Mouse (Mus musculus) mesoderm, embryonic 11.5 days (tissue): ENCODE measurements around the gene Epop.
"Not testable (repeated sequence)": the region's sequence is repeated elsewhere in the genome, so short reads cannot be mapped to it uniquely, and the experiment has no call there.

Experiments used
- DNase-seq: peaks from one replicate; pipeline ENCODE4 v3.0.0-alpha.2; 2012; ENCODE audit warnings: low read depth, low spot score

Epop gene

DNA sequence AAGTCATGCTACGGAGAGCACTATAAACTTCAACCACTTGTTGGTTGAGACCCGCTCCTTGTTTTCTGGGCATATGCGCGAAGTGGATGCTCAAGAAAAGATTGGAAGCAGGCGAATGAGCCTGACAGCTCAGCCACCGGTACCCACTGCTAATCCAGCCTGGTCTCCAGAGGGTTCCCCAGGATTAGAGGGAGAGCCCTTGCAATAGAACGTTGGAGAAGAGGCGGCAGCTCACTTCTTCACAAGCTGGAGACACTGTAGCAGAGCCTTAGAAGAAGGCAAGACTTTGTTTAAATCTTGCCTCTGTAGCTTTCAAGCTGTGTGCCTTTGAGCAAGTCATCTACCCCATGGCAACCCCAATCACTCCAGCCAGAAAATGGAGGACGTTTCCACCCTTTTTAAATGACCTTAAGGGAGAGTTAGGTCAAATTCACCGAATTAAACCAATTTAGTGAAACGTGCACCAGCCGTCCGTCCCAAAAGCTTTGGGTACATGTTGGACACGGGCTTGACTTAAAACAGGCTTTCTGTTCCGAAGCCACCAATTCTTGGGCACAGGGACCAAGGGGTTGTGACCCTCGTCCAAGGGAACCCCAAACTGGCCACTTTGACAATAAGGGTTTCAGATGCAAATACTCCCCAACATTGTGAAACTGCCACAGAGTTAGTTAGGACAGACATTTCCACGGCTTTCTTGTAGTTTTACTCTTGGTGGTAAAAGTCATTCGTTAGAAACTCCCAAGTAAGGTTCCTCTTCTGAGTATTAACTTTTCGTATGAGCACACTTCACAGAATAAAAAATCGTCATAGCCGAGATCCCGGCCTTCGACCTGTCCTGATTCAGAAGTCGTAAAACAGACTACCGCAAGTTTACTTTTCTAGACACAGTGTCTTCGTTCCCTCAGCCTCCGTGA, 31.5 kb upstream of the Epop start:
- no peak for DNase-seq

DNA sequence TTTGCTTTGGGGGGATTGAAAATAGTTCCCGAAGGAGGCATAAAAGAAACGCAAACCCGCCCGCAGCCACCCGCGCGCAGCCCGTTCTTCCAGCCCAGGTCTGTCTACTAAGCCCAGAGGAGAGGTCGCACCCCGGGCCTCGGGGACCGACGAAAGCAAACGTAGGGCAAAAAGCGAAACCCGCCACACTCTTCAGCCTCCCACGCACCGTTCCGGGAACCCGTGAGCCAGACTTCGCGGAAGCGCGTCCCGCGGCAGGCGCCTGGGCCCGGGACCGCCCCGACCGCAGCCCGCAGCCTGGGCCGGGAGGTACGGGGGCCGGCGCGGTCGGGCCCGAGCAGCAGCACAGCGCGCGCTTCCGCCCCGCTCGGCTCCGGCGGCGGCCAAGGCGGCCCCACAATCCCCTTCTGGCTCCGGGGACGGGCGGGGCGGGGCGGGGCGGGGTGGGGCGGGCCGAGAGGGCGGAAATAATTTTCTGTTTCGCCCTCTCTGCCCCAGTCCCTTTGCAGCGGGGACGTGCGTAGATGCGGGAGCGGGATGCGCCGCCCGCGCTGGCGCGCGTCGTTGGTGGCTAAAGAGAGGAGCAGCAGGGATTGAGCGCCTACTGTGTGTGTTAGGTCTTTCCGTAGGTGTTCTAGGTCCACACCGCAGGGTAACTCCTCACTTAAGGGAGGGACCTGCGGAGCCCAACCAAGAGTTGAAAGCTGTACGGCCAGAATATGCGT, 30.6 kb upstream of the Epop start:
- peak; percentile 67 for DNase-seq

DNA sequence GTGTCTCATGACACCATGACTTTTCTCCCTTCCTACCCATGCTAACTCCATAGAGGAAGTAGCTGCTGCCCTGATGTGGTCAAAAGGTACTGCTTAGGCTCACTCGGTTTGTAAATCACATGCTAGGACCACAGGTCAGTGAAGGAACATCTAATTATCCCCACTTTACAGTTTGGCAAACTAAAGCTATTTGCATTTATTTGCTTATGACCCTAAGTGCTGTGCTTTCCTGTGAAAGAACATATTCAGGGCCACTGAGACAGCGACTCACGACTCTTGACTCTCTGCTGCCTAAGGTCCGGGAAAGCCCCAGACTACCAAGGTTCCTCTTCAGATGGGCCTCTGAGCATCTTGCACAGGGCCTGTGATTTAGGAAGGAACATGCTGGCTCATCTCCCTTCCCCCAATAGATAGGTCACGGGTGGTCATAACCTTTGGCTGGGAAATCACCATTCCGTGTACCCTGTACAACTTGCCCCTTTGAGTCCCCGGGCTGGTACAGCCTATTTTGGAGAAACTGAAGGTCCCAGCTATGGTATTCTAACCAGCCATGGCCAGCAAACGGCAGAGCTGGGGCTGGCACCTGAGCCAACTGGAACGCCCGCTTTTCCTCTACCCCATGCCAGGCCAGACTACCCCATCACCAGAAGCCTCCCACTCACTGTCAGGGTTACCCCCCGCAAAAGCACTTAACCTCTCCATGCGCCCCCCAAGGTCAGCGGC, 29.9 kb upstream of the Epop start:
- DNase-seq, result peak; percentile 17

DNA sequence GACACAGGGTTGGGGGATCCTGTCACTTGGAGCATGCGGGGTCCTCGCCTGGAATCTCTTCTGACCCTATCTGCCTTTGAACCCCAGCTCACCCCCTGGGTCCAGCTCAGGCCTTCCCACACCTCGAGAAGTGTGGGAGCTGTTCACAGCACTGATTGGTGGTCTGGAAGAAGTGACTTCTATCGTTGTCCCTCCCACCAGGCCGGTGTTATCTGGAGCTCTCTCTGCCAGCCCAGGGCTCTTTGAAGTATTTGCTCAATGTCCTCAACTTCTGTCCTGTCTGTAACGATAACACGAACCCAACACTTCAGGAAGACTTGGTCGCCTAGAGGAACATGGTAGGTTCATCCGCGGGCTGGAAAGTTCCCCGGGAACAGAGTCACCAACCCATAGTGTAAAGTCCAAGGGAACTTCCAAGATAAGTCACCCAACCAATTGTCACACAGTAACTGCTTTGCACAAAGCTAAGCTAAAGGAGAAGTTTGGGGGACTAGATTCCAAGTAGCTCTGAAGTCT, 29.3 kb upstream of the Epop start:
- no peak for DNase-seq

DNA sequence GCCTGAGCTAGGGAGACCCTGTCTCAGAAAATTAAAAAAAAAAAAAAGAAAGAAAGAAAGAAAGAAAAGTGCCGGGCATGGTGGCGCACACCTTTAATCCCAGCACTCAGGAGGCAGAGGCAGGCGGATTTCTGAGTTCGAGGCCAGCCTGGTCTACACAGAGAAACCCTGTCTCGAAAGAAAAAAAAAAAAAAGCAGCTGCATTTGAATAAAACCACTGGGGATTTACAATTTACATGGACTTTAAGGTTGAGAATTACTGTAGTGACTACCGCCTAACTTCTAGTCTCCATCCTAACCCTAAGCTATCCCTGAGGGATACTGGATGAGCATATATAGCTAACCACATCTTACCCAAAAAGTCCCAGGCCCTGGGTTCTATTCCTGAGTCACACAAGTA, 28.5 kb upstream of the Epop start:
- not testable (repeated sequence) for DNase-seq

DNA sequence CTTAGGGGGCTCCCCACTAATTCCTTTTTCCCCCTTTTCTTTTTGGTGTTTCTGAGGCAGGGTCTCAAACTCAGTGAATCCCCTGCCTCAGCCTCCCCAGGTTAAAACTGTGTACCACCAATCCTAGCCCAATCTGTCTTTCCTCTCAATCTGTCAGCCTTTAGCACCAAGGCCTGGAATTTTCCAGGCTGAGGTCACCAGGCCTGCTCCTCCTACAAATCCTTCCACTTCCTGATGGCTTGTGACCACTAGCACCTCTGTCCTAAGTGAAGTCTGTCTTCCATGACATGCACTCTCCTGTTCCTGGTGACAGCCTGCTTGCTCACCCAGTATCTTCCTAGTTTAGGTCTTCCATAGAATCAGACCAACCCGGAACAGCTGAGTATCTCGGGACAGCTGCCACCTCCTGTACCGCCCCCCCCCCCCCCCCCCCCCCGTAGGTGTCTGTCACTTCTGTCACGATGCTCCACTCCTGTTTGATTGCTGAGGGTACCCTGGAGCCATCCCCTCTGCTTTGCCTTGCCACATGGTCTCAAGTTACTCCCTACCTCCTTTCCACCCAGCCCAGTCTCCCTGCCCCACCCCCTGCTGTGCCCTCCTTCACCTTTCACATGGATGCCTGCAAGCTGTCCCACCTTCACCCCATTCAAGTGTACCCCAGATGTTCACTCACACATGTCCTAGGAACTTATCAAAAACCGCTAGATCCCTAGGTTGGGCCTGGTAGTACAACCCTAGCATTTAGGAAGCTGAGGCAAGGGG, 27.9 kb upstream of the Epop start:
- no peak for DNase-seq

DNA sequence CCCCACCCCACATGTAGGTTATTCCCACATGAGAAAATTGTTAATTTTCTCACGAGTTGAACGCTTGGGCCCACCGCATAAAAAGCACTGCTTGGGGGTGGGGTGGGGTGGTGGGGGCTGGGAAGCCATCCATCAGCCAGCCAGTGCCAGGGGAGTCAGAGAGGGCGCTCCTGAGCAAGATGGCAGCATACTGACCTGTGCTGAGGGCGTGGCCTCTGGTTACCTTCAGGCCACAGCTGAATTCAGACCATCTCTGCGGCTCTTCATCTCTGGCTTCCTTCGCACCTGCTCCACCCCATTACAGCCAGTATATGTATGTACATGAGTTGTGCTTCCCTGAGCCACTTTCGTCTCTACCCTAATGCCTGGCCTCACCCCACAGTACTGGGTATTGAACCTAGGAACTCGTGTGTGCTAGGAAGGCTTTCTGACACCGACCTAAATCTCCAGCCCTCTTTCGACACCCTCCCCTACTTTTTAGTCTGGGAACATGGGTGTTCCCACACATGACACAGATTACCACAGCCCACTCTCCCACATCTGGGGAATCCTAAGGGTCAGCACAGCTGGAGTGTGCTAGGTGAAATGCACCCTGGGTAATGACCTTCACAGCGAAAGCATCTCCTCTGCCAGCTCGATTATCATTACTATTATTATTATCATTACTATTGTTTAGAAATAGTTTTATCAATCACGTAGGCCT, 26.9 kb upstream of the Epop start:
- DNase-seq, result no peak

DNA sequence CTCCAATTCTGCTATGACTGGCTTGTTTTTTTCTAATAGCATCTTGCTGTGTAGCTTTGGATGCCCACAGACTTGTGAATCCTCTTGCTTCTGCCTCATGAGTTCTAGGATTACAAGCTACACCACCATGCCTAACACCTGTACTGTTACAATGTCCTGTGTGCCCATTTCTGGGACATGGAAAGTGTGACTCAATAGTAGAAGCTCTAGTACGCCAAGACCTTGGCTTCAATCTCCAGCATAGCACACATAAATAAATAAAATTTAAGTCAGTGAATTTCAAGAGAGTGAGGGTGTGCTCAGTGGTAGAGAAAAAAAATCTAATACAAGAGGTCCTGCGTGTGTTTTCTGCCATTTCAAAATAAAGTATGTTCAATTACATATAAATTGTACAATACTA, 24.7 kb upstream of the Epop start:
- DNase-seq, result no peak

DNA sequence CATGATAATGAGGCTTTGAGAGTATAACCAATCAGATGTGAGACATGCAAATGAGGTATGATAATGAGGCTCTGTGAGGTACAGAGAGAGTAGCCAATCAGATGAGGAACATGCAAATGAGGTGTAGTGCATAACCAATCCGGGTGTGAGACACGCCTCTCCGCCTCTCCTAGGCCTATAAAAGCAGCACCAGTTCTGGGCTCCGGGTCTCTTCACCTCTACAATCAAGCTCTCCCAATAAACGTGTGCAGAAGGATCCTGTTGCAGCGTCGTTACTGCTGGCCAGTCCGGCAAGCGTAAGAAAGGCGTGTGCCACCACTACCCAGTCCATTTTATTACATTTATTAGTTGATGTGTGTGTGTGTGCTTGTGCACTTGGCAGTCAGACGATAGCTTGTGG, 23.9 kb upstream of the Epop start:
- DNase-seq, result not testable (repeated sequence)

DNA sequence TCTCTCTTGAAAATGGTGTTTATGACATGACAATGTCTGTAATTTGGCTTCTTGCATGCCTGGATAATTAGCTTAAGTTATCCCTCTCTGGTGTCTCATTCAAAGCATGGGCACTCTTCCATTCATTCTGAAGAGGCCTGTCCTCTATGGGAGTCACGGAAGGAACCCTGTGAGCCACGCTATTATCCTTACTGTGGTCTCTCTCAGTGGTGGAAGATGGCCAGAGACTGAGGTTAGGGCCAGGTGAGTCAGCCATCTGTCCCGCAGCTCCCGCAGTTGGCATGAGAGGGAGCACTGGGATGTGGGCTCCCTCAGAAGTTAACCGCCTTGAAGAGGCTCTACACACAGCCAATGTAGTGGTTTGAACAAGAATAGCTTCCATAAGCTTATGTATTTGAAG, 20.8 kb upstream of the Epop start:
- DNase-seq, result no peak

DNA sequence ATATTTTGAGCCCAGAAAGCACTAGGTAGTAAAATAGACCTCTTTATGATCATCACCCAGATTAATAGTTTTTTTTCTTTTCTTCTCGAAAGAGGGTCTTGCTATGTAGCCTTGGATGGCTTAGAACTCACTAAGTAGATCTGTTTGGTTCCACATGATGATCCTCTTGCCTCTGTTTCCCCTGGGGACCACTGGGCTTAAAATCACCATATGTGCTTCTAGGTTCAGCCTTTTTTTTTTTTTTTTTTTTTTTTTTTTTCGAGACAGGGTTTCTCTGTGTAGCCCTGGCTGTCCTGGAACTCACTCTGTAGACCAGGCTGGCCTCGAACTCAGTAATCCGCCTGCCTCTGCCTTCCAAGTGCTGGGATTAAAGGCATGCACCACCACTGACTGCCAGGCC, 19.0 kb upstream of the Epop start:
- not testable (repeated sequence) for DNase-seq

DNA sequence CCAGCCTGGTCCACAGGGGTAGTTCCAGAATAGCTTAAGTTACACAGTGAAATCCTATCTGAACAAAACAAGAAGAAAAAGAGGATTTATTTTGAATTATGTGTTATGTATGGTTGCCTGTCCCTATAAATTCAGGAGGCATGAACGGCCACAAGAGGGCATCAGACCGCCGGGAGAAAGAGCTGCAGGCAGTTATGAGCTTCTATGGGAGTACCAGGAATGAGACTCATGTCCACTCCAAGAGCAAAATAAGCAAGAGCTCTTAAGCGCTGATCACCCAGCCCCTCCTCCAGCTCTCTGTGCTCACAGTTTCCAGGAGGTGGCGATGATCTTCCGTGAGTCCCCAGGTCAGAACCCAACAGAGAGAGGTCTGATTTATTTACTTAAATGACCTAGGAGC, 15.3 kb upstream of the Epop start:
- DNase-seq, result peak; percentile 74

DNA sequence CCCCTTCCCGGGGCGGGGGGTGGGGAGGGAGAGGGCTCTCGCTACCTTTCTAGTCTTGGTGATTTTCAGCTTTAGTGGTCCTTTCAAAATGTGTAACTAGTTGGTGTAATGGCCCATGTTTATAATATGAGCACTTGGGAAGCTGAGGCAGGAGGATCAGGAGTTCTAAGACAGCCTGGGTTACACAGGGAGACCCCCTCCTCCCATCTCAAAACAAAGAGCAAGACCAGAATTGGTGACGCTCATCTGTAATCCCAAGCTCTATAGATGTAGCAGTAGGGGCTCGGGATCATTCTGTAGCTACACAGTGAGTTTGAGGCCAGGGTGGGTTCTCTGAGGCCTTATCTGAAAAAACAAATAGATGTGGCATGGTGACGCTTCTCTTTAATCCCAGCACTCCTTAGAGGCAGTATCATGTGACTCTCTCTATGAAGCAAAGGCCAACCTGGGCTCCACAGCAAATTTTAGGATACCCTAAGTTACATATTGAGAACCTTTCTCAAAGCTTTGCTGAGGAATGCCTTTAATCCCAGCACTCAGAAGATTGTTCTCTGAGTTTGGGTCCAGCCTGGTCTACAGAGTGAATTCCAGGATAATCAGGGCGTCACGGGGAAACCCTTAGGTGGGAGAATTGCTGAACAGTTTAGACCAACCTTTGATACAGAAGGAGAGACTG, 14.0 kb upstream of the Epop start:
- DNase-seq, result no peak

DNA sequence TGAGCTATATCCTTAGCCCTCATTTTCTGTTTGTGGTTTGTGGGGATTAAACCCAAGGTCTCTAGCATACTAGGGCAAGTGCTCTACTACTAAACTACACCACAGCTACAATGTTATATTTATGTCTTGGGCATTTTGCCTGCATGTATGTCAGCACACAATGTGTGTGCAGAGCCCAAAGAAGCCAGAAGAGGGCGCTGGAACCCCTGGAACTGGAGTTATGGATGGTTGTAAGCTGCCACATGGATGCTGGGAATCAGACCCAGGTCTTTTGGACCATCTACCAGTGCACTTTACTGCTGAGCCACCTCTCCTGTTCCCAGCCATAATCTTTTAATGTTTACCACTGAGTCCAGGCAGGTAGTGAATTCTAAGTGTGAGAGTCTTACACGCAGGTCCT, 13.2 kb upstream of the Epop start:
- DNase-seq, result no peak

DNA sequence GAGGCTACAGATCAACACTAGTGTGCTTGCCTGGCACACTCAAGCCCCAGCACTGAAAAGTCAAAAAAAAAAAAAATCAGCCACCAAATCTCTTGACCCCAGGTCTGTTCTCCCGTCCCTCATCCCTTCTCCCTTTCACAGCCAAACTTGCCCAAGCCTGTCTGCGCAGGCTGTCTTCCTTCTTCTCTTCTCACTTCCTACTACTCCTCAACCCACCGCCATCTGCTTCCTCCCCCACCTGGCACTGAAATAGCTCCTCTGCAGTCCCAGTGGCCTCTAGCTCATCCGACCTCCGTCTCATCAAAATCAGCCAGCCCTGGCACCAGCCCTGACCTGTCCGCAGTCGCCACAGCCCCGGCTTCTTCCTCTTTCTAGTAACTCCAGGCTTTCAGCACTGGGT, 12.2 kb upstream of the Epop start:
- no peak for DNase-seq

DNA sequence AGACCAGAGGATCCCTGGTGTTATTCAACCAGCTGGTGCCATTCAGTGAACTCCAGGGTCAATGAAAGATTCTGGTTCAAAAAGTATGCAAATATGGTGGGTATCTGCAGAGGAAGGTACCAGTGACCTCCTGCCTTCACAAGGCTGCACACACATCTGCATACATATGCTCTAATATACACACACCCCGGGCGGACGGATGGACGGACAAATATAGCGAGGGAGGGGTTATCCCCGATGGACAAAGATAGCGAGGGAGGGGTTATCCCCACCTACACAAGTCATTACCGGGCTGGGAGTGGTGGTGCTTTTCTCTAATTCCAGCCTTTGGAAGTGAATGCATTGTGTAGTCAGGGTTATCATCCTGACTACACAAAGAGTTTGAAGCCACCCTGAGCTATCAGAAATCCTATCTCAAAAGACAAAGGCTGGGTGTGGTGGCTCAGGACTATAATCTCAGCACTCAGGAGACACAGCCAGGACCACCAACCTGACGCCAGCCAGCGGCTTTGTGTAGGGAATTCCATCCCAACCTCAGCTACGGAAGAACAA, 6.0 kb upstream of the Epop start:
- no peak for DNase-seq

DNA sequence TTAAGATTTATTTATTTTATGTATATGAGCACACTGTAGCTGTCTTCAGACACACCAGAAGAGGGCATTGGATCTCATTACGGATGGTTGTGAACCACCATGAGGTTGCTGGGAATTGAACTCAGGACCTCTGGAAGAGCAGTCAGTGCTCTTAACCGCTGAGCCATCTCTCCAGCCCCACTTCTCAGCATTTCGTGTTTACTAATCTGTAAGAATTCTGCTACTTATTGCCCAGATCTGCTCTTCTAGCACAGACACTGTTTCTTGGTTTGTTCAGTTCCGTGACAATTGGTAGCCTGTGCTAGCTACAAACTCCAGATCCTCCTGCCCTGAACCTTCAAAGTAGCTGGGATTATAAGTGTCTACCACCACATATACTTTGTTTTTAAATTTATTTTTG, 2.9 kb upstream of the Epop start:
- not testable (repeated sequence) for DNase-seq

DNA sequence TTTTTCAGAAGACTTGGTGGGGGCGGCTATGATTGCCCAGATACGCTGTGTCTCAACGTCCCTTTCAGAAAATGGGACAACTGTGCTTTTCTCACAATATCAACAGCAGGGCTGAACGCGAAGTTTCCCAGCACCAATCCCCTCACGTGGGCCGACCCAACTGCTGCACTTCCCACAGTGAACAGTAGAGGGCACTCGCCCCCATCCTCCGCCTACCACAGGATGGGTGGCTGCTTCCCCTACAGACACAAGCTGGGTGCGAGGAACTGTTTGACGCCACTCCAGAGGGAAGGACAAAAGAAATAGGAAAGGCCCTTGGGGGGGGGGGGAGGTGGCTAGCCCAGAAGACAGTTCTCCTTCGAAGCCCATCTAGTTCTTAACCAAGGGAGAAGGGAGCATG, 2.4 kb upstream of the Epop start:
- DNase-seq, result peak; percentile 79

DNA sequence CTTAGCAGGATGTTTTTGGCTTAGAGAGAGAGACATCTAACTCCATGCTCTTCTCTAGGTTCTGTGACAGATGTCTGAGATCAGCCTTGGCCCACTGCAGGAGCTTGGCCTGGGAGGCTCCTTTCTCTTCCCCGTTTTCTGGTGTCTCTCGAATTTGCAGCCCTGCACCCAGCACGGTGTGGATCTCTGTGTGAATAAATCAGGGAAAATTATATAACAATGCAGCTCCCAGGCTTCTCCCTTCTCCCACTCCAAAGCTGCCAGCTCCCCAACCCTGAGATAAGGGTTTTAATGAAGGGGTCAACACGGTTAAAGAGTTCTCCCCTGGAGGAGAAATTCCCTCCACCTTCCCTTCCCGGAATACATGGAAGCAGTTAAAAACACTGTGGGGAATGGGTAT, 2.0 kb upstream of the Epop start:
- no peak for DNase-seq

DNA sequence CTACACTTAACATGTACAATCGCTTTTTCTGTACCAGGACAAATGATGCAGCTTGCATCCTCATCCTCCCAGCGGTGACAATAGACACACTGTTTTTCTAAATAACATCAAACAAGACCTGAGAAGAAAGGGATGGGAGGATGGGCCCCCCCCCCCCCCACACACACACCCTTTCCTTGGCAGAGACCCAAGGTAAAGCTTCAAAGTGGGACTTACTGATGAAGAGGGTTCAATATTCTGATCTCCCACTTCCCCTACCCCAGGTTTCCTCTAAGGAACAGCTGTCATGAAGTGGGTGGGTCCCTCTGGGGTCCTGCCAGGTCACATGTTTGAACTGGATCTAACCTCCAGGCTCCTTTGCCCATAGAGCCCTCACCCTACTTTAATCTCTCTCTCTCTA, 1.5 kb upstream of the Epop start:
- no peak for DNase-seq
